In genomic region chr17:79563067-79563620, GRCm38 (mm10) we compare ENCODE assay signal across 18 mouse cellular contexts. TPM values are rescaled to one million over a fixed set of nuclear protein-coding genes. Genes with fewer than 3 reads are reported as not detected.
DNase-seq lines count a peak whose midpoint lies in the region; ATAC-seq and TF ChIP-seq lines count a peak whose summit lies in the region.
"Had no signal": no experiment of that assay in that cellular context is flagged by ENCODE, and none has a peak within 500 bp of the region (broad histone marks: within the 10 kb centered on the region; RNA-seq: fewer than 3 reads in every experiment).

No protein-coding gene starts in this region.

- H3K4me2 ChIP-seq in heart, embryonic 12.5 days: peak overlapping the region; percentile 18; the same call in 1 of the 2 replicates
- H3K4me2 ChIP-seq in lung, postnatal 0 days (replicated peaks; ENCODE audit: low read depth, low read length): no peak overlapping the region
- H3K4me2 ChIP-seq in embryonic facial prominence, embryonic 14.5 days (ENCODE audit: low read depth, low read length): no peak overlapping the region
- H3K4me2 ChIP-seq: liver, embryonic 12.5 days; midbrain, embryonic 12.5 days had no signal

- no peak for DNase-seq in heart, postnatal 36 days
- DNase-seq in lung, postnatal 0 days (ENCODE audit: low spot score): peak; percentile 42
- no peak for DNase-seq in lung, adult 18-20 months
- peak; percentile 39 for DNase-seq in embryonic facial prominence, embryonic 14.5 days (ENCODE audit: low spot score)
- no peak for DNase-seq in layer of hippocampus, postnatal 14 days (ENCODE audit: low spot score in 2 of 2)
- DNase-seq: adrenal gland, adult 8-10 months; cerebellum, adult 8-10 months; heart, adult 2 months; kidney, adult 9 months; kidney, postnatal 4 days; layer of hippocampus, postnatal 36 days had no signal

- WGBS in heart, embryonic 12.5 days: 43% methylated on average over 7 of the region's 7 CpGs
- WGBS in lung, postnatal 0 days: 61% methylated on average over 7 of the region's 7 CpGs
- WGBS in embryonic facial prominence, embryonic 14.5 days: 50% methylated on average over 7 of the region's 7 CpGs
- WGBS in small intestine, adult 2 months: 59% methylated on average over 7 of the region's 7 CpGs

- no peaks in the 10 kb centered on the region for H3K27me3 ChIP-seq in heart, embryonic 12.5 days (replicated peaks)
- no peaks in the 10 kb centered on the region for H3K27me3 ChIP-seq in lung, postnatal 0 days (replicated peaks; ENCODE audit: insufficient read depth, low read length)
- H3K27me3 ChIP-seq in embryonic facial prominence, embryonic 14.5 days (replicated peaks; ENCODE audit: control insufficient read depth, insufficient read depth, low read length): no peaks in the 10 kb centered on the region
- H3K27me3 ChIP-seq in small intestine, adult 2 months (ENCODE audit: control insufficient read depth, insufficient read depth, low read length): no peaks in the 10 kb centered on the region; the same call in 1 of the 2 replicates
- H3K27me3 ChIP-seq: liver, embryonic 12.5 days; midbrain, embryonic 12.5 days had no signal

- H3K4me3 ChIP-seq in heart, embryonic 12.5 days: no peak overlapping the region
- H3K4me3 ChIP-seq in lung, postnatal 0 days (ENCODE audit: low read depth, low read length): no peak overlapping the region
- no peak overlapping the region for H3K4me3 ChIP-seq in embryonic facial prominence, embryonic 14.5 days (ENCODE audit: low read depth, low read length)
- no peak overlapping the region for H3K4me3 ChIP-seq in small intestine, adult 2 months (ENCODE audit: low read depth, low read length)
- H3K4me3 ChIP-seq: heart, adult 2 months; liver, embryonic 12.5 days; midbrain, embryonic 12.5 days had no signal

- H3K27ac ChIP-seq in heart, embryonic 12.5 days (ENCODE audit: poor library complexity, severe bottlenecking): peak overlapping the region; percentile 62; the same call in 1 of the 2 replicates
- 0 out of 2 replicates have a peak overlapping the region, but pooled peaks have one; percentile 10 for H3K27ac ChIP-seq in lung, postnatal 0 days (ENCODE audit: low read length)
- no peak overlapping the region for H3K27ac ChIP-seq in embryonic facial prominence, embryonic 14.5 days (replicated peaks; ENCODE audit: low read depth, low read length)
- H3K27ac ChIP-seq in small intestine, adult 2 months (ENCODE audit: insufficient read depth, low read depth, low read length): peak overlapping the region; percentile 15; the same call in 1 of the 2 replicates
- H3K27ac ChIP-seq: heart, adult 2 months; hindbrain, postnatal 0 days; liver, embryonic 12.5 days; macrophage; midbrain, embryonic 12.5 days had no signal

- H3K4me1 ChIP-seq in heart, embryonic 12.5 days (replicated peaks): peaks cover 18% of the 10 kb centered on the region
- peaks cover 4% of the 10 kb centered on the region; the same call in 1 of the 2 replicates for H3K4me1 ChIP-seq in lung, postnatal 0 days (ENCODE audit: insufficient read depth, low read depth, low read length)
- peaks cover 25% of the 10 kb centered on the region for H3K4me1 ChIP-seq in embryonic facial prominence, embryonic 14.5 days (ENCODE audit: control insufficient read depth, insufficient read depth, low read length)
- no peaks in the 10 kb centered on the region for H3K4me1 ChIP-seq in small intestine, adult 2 months (ENCODE audit: control insufficient read depth, insufficient read depth, insufficient read length, low read length)
- H3K4me1 ChIP-seq: liver, embryonic 12.5 days; midbrain, embryonic 12.5 days had no signal

- no peak overlapping the region for H3K9ac ChIP-seq in heart, embryonic 12.5 days
- H3K9ac ChIP-seq in lung, postnatal 0 days (replicated peaks; ENCODE audit: low read depth): no peak overlapping the region
- no peak overlapping the region for H3K9ac ChIP-seq in embryonic facial prominence, embryonic 14.5 days (ENCODE audit: low read depth, low read length)
- H3K9ac ChIP-seq: liver, embryonic 12.5 days; midbrain, embryonic 12.5 days had no signal

- intact Hi-C loops in heart, postnatal 36 days (cut with DNase I): no loop called here

- no peak for TF ChIP-seq CTCF in lung, postnatal 0 days (IDR thresholded peaks at IDR 0.05)
- no peak for TF ChIP-seq CTCF in small intestine, adult 2 months (IDR thresholded peaks at IDR 0.05; ENCODE audit: extremely low read depth, insufficient read length, insufficient replicate concordance, low read depth, low read length)

- H3K36me3 ChIP-seq in heart, embryonic 12.5 days: peaks cover 3% of the 10 kb centered on the region; the same call in 1 of the 2 replicates
- H3K36me3 ChIP-seq in lung, postnatal 0 days (ENCODE audit: insufficient read depth, low read length): no peaks in the 10 kb centered on the region
- no peaks in the 10 kb centered on the region for H3K36me3 ChIP-seq in embryonic facial prominence, embryonic 14.5 days (ENCODE audit: control insufficient read depth, insufficient read depth, low read length)
- H3K36me3 ChIP-seq in small intestine, adult 2 months (ENCODE audit: control insufficient read depth, insufficient read depth, low read length): no peaks in the 10 kb centered on the region
- H3K36me3 ChIP-seq: G1E; liver, embryonic 12.5 days; midbrain, embryonic 12.5 days had no signal

- no peak for TF ChIP-seq EP300 in lung, postnatal 0 days (IDR thresholded peaks at IDR 0.05)

- no peak for TF ChIP-seq POLR2A in small intestine, adult 2 months (IDR thresholded peaks at IDR 0.05; ENCODE audit: low read depth, low read length)

- peaks cover 24% of the 10 kb centered on the region for H3K9me3 ChIP-seq in heart, embryonic 12.5 days (replicated peaks)
- peaks cover 9% of the 10 kb centered on the region for H3K9me3 ChIP-seq in lung, postnatal 0 days (ENCODE audit: low read length)
- peaks cover 20% of the 10 kb centered on the region for H3K9me3 ChIP-seq in embryonic facial prominence, embryonic 14.5 days (ENCODE audit: control insufficient read depth, low read length)

- no peak for ATAC-seq in heart, embryonic 12.5 days (ENCODE audit: insufficient number of reproducible peaks, low FRiP score)
- ATAC-seq in lung, postnatal 0 days: no peak
- ATAC-seq in embryonic facial prominence, embryonic 14.5 days (ENCODE audit: low read depth): no peak; the same call in 1 of the 2 replicates
- ATAC-seq: hindbrain, postnatal 0 days; liver, embryonic 12.5 days had no signal

RNA-seq across cellular contexts. Expression of gene Rmdn2, which starts 48.5 kb away (rescaled TPM):
- 17.7 and 18.6 TPM in 2 replicates for polyA plus RNA-seq in heart, embryonic 12.5 days (2016; fragmentation: Nextera tagmentation; extraction: Ambion mirVana)
- 10 to 100 TPM; 10.2 to 11.2 TPM for total RNA-seq in heart, postnatal 36 days (2021)
- polyA plus RNA-seq in lung, postnatal 0 days (2015; fragmentation: Nextera tagmentation; extraction: Ambion mirVana): 38.7 and 58.1 TPM in 2 replicates
- polyA plus RNA-seq in embryonic facial prominence, embryonic 14.5 days (2014; fragmentation: Nextera tagmentation; extraction: Ambion mirVana): 12.4 and 12.7 TPM in 2 replicates
- polyA plus RNA-seq in small intestine, adult 2 months (2012; rRNA removed): 0.53 TPM in 2 replicates
- 10 to 100 TPM in 1 of 2 experiments, 1 to 10 TPM in 1; 9.0 to 10.9 TPM for total RNA-seq in layer of hippocampus, postnatal 14 days (2021)

Comparison
In these comparisons a context has a peak if more than half of its experiments do, and no peak if none do; other contexts are left out.
1. DNase-seq: peak in lung, postnatal 0 days (single experiment) and embryonic facial prominence, embryonic 14.5 days (single experiment); none in heart, postnatal 36 days (0 of 2), lung, adult 18-20 months (0 of 2) and layer of hippocampus, postnatal 14 days (0 of 2).